Mouse (Mus musculus) layer of hippocampus, postnatal 25 days (tissue): ENCODE measurements around the gene Npb. TPM values are rescaled to one million over a fixed set of nuclear protein-coding genes. Genes with fewer than 3 reads are reported as not detected.

ENCODE experiments used
- DNase-seq, 2 experiments: peaks; one replicate each; pipeline ENCODE4 v3.0.0; 2022; ENCODE audit warnings: mixed read lengths in 2 of 2, low spot score in 1 of 2; ENCODE audit errors: extremely low spot score in 1 of 2
- total RNA-seq, 2 experiments: library from RNA; stranded (reverse); gene quantifications; 2 replicates each; pipeline ENCODE4 v1.2.3; 2021

Npb gene
- total RNA-seq, 2 experiments from 2014 or later: 2.1 to 2.9 TPM

GRCm38 (mm10) chr11:120613481-120613972 lies 5.2 kb downstream of the Npb start:
- no peak for DNase-seq

- no peak for DNase-seq
Measured at GRCm38 (mm10) chr11:120613976-120614375, 5.7 kb downstream of the Npb start.

- no peak for DNase-seq
Measured at GRCm38 (mm10) chr11:120615167-120615566, 6.9 kb downstream of the Npb start.

- DNase-seq: no peak
Measured at GRCm38 (mm10) chr11:120615606-120616203, 7.4 kb downstream of the Npb start.

GRCm38 (mm10) chr11:120616617-120617294 lies 8.5 kb downstream of the Npb start:
- no peak for DNase-seq

GRCm38 (mm10) chr11:120617519-120618112 lies 9.3 kb downstream of the Npb start, which contains the start of gene Pcyt2:
TSS of gene Pcyt2 (minus strand) at chr11:120617936.
- DNase-seq: peak; percentile 80 to 83

GRCm38 (mm10) chr11:120618619-120619535 lies 10.6 kb downstream of the Npb start:
- no peak for DNase-seq

GRCm38 (mm10) chr11:120620195-120620594 lies 11.9 kb downstream of the Npb start:
- no peak for DNase-seq

GRCm38 (mm10) chr11:120622805-120623204 lies 14.5 kb downstream of the Npb start:
- DNase-seq: no peak

GRCm38 (mm10) chr11:120623961-120624679 lies 15.8 kb downstream of the Npb start:
- DNase-seq: peak; percentile 40 to 71

GRCm38 (mm10) chr11:120624680-120625111 lies 16.4 kb downstream of the Npb start:
- DNase-seq: peak; percentile 70 to 76

- DNase-seq: no peak
Measured at GRCm38 (mm10) chr11:120625152-120625775, 17.0 kb downstream of the Npb start, which contains the start of gene Sirt7. TSS of gene Sirt7 (minus strand) at chr11:120625240.

- no peak for DNase-seq
Measured at GRCm38 (mm10) chr11:120626785-120627467, 18.6 kb downstream of the Npb start.

- no peak for DNase-seq
Measured at GRCm38 (mm10) chr11:120627468-120628300, 19.4 kb downstream of the Npb start.

GRCm38 (mm10) chr11:120628601-120629340 lies 20.5 kb downstream of the Npb start:
- DNase-seq: no peak

GRCm38 (mm10) chr11:120629341-120629730 lies 21.1 kb downstream of the Npb start:
- DNase-seq: no peak

- DNase-seq: no peak
Measured at GRCm38 (mm10) chr11:120629911-120630310, 21.6 kb downstream of the Npb start.
